Mouse (Mus musculus) intestine, postnatal 0 days (tissue): ENCODE measurements at regions not wholly inside any gene's neighbourhood (a gene's known extent, or its start where the extent isn't known, plus 50 kb on each side); places are given as distances from the start of the nearest gene placed in this dataset.

Experiments used
- ATAC-seq: fragments of 200-750 bp; cut with Nextera tagmentation; 2 replicates; pipeline ENCODE4 v1.8.0; 2017; ENCODE audit warnings: mild to moderate bottlenecking, moderate TSS enrichment, moderate library complexity
- H3K27ac ChIP-seq: fragments of 300-500 bp; sonication (generic); 2 replicates; pipeline ENCODE4 v1.5.1; 2014; ENCODE audit warnings: mild to moderate bottlenecking, low read depth, low read length, moderate library complexity
- H3K27me3 ChIP-seq: fragments of 300-500 bp; sonication (generic); replicated peaks from 2 replicates; pipeline ENCODE4 v1.6.1; 2014; ENCODE audit warnings: low read length, mixed read lengths; ENCODE audit not compliant: control insufficient read depth, insufficient read depth
- H3K36me3 ChIP-seq: fragments of 300-500 bp; sonication (generic); 2 replicates; pipeline ENCODE4 v1.6.1; 2014; ENCODE audit warnings: mild to moderate bottlenecking, moderate library complexity; ENCODE audit not compliant: control insufficient read depth, insufficient read depth
- H3K4me1 ChIP-seq: fragments of 300-500 bp; sonication (generic); replicated peaks from 2 replicates; pipeline ENCODE4 v1.6.1; 2014; ENCODE audit warnings: antibody characterized with exemption, low read length, mixed read lengths; ENCODE audit not compliant: control insufficient read depth, insufficient read depth
- H3K4me2 ChIP-seq: fragments of 300-500 bp; sonication (generic); replicated peaks from 2 replicates; pipeline ENCODE4 v1.6.1; 2014; ENCODE audit warnings: low read depth, mild to moderate bottlenecking, moderate library complexity
- H3K4me3 ChIP-seq: fragments of 300-500 bp; sonication (generic); 2 replicates; pipeline ENCODE4 v1.5.1; 2014; ENCODE audit warnings: low read depth, low read length
- H3K9ac ChIP-seq: fragments of 300-500 bp; sonication (generic); 2 replicates; pipeline ENCODE4 v1.6.1; 2014; ENCODE audit warnings: mild to moderate bottlenecking, low read depth, low read length
- H3K9me3 ChIP-seq: fragments of 300-500 bp; sonication (generic); 2 replicates; pipeline ENCODE4 v1.6.1; 2016; ENCODE audit warnings: mixed run types; ENCODE audit not compliant: control insufficient read depth
- CTCF ChIP-seq: sonication (generic); IDR thresholded peaks from 2 replicates; pipeline ENCODE4 v1.5.1; 2016; ENCODE audit warnings: low read depth, mild to moderate bottlenecking, control low read depth, antibody characterized with exemption, moderate library complexity
- WGBS: fragments of 180-500 bp; shearing (Covaris S2); extraction: QIAGEN DNeasy Blood & Tissue Kit; methylation state at CpG from one replicate; pipeline ENCODE4 v1.1.7; 2014; 5-methylcytosine and 5-hydroxymethylcytosine counted together

DNA sequence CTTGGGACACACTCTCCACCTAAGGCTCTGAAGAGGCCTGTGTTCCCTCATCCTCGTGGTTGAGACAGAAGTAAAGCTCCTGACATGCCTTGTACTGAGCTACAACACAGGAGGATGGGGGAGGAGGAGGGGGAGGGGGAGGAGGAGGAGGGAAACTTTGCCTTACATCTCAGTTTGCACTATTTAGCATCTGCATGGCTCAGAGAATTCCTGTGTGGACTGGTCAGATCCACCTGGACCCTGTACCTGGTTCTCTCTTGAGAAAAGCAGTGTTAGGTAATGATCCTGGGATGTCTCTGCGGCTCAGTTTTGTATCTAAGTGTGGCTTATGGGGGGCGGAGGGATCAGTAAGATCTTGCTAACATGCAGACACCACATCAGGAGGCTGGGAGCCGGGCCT lies 102.2 kb upstream of the Sulf2 start:
- Histone ChIP-seq H3K9me3 (no peaks in the 10 kb centered on the region), H3K27ac (no peak overlapping the region), H3K4me1 (no peaks in the 10 kb centered on the region), H3K4me3 (no peak overlapping the region), H3K4me2 (no peak overlapping the region), H3K27me3 (no peaks in the 10 kb centered on the region), H3K9ac (no peak overlapping the region), H3K36me3 (no peaks in the 10 kb centered on the region)
- no peak for ATAC-seq
- TF ChIP-seq CTCF = no peak
- WGBS = 66% methylated on average over 4 of the region's 4 CpGs

DNA sequence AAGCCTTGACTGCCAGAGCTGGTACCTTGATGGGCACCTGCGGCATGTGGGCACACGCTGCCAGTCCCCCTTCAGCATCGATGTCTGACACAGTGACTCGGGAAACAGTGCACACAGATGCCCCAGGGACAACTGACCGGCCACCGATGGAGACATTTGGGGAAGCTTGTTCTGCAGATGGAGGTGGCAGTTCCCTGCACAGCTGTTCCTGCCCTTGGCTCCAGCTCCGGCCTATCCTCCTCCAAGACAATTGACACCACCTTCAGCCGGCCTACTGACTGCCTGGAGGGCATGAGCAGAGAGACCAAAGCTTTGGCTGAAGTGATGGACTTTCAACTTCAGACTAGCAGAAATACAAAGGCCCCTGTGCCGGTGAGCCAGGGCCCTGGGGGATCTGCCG lies 100.7 kb upstream of the Sulf2 start:
- no peak overlapping the region for H3K4me2 ChIP-seq
- H3K4me3 ChIP-seq = no peak overlapping the region
- no peak for ATAC-seq
- no peak overlapping the region for H3K27ac ChIP-seq
- no peak for TF ChIP-seq CTCF
- H3K36me3 ChIP-seq = no peaks in the 10 kb centered on the region
- H3K27me3 ChIP-seq = no peaks in the 10 kb centered on the region
- no peak overlapping the region for H3K9ac ChIP-seq
- no peaks in the 10 kb centered on the region for H3K4me1 ChIP-seq
- H3K9me3 ChIP-seq = no peaks in the 10 kb centered on the region
- 92% methylated on average over 10 of the region's 10 CpGs for WGBS

GRCm38 (mm10) chr2:166254581-166254980 lies 99.1 kb upstream of the Sulf2 start:
- Histone ChIP-seq H3K4me3 (no peak overlapping the region), H3K4me2 (no peak overlapping the region), H3K9me3 (no peaks in the 10 kb centered on the region), H3K9ac (no peak overlapping the region), H3K27me3 (no peaks in the 10 kb centered on the region), H3K4me1 (no peaks in the 10 kb centered on the region), H3K36me3 (no peaks in the 10 kb centered on the region), H3K27ac (no peak overlapping the region)
- TF ChIP-seq CTCF = no peak; the same call in 1 of the 2 replicates
- WGBS = 88% methylated on average over 6 of the region's 6 CpGs
- ATAC-seq = no peak

DNA sequence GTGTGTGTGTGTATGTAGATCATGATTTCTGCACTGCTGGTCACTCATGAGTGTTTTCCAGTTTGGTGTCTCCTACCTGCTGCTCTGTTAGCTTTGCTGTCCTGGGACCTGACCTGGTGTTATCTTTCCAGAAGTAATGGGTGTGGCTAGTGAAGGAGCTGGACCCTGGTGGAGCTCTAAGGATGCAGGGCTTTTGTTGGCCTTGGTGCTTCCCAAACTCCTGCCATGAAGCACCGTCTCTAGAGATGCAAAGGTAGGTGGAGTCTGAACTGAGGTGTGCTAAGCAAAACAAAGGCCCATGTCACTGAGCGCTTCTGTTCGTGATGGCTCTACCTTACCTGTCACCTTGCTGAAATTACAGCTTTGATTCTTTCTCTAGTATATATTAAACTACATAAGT lies 96.6 kb upstream of the Sulf2 start:
- H3K27ac ChIP-seq = no peak overlapping the region
- no peak overlapping the region for H3K4me3 ChIP-seq
- no peak overlapping the region for H3K9ac ChIP-seq
- no peak overlapping the region for H3K4me2 ChIP-seq
- TF ChIP-seq CTCF = no peak
- ATAC-seq = no peak
- H3K9me3 ChIP-seq = no peaks in the 10 kb centered on the region
- H3K4me1 ChIP-seq = no peaks in the 10 kb centered on the region
- 88% methylated on average over 3 of the region's 3 CpGs for WGBS
- no peaks in the 10 kb centered on the region for H3K36me3 ChIP-seq
- no peaks in the 10 kb centered on the region for H3K27me3 ChIP-seq

GRCm38 (mm10) chr2:166251421-166251820 lies 96.0 kb upstream of the Sulf2 start:
- H3K27ac ChIP-seq = no peak overlapping the region
- H3K36me3 ChIP-seq = no peaks in the 10 kb centered on the region
- WGBS = 72% methylated on average over 5 of the region's 5 CpGs
- no peaks in the 10 kb centered on the region for H3K4me1 ChIP-seq
- no peaks in the 10 kb centered on the region for H3K27me3 ChIP-seq
- no peak overlapping the region for H3K4me3 ChIP-seq
- H3K9ac ChIP-seq = no peak overlapping the region
- no peak for ATAC-seq
- no peak overlapping the region for H3K4me2 ChIP-seq
- no peak for TF ChIP-seq CTCF
- H3K9me3 ChIP-seq = no peaks in the 10 kb centered on the region

DNA sequence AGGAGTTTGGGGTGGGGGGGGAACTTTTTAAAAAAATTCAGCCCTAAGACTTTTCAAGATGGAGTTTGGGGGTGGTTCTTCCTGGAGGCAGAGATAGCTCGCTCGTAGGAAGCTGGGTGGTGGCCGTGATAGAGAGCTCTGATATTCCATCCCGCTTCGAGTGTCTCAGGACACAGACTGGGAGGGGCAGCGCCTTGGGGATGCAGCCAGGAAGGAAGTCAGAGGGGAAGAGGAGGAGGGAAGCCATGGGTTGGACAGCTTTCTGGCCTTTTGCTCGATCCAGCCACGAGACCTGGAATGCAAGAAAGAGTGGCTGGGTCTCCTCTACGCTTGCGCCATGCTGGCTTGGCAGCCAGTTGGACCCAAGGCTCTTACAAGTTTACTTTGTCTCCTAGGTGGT lies 95.1 kb upstream of the Sulf2 start:
- ATAC-seq = no peak
- H3K9me3 ChIP-seq = no peaks in the 10 kb centered on the region
- no peak overlapping the region for H3K4me2 ChIP-seq
- WGBS = 81% methylated on average over 10 of the region's 10 CpGs
- no peaks in the 10 kb centered on the region for H3K27me3 ChIP-seq
- no peak for TF ChIP-seq CTCF
- no peak overlapping the region for H3K9ac ChIP-seq
- H3K4me1 ChIP-seq = no peaks in the 10 kb centered on the region
- no peak overlapping the region for H3K27ac ChIP-seq
- H3K36me3 ChIP-seq = no peaks in the 10 kb centered on the region
- H3K4me3 ChIP-seq = no peak overlapping the region

DNA sequence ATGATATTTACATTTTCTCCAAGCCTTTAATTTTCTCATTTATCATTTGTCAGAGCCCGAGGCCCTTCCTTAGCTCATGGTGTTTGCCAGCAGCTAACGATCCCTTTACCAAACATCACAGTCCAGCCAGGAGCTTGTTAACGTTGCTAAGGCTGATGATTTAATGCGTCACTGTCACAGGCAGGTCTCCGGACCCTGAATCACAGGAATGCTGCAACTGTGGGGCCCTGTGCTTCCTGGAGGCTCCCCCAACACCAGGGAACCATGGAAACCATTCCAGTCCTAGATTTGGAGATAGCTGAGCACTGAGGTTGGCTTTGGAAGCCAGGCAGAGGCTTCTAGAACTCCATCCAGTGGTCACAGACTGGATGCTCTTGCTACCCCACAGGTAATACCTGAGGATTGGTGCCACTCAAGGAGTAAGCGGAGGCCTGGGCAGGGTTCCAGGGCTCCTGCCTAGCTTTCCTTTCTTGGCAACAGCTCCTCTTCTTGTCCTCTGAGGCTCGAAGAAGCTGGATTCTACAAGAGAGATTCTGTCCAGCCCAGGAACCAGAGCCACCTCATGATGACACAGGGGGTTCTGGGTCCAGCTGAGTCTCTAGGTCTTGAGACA lies 94.0 kb upstream of the Sulf2 start:
- Histone ChIP-seq H3K27me3 (no peaks in the 10 kb centered on the region), H3K9ac (no peak overlapping the region), H3K4me3 (no peak overlapping the region), H3K4me1 (no peaks in the 10 kb centered on the region), H3K27ac (no peak overlapping the region), H3K4me2 (no peak overlapping the region), H3K36me3 (no peaks in the 10 kb centered on the region), H3K9me3 (no peaks in the 10 kb centered on the region)
- WGBS = 23% methylated on average over 7 of the region's 7 CpGs
- TF ChIP-seq CTCF = peak; percentile 6; the same call in 1 of the 2 replicates
- no peak for ATAC-seq
